Mouse (Mus musculus) brain, embryonic 14.5 days (tissue): ENCODE measurements around the gene Slc25a19.

Source experiments
- CTCF ChIP-seq: fragments of 200-500 bp; IDR thresholded peaks from 2 replicates; pipeline ENCODE4 v1.5.1; 2012; ENCODE audit warnings: inconsistent platforms, mild to moderate bottlenecking, moderate library complexity, borderline replicate concordance; ENCODE audit not compliant: insufficient read depth, insufficient read length; ENCODE audit errors: extremely low read depth
- POLR2A ChIP-seq: fragments of 200-500 bp; IDR thresholded peaks from 2 replicates; pipeline ENCODE4 v1.6.1; 2012; ENCODE audit warnings: mild to moderate bottlenecking, inconsistent platforms, borderline replicate concordance; ENCODE audit not compliant: poor library complexity, insufficient read depth, insufficient read length, severe bottlenecking; ENCODE audit errors: extremely low read depth

DNA sequence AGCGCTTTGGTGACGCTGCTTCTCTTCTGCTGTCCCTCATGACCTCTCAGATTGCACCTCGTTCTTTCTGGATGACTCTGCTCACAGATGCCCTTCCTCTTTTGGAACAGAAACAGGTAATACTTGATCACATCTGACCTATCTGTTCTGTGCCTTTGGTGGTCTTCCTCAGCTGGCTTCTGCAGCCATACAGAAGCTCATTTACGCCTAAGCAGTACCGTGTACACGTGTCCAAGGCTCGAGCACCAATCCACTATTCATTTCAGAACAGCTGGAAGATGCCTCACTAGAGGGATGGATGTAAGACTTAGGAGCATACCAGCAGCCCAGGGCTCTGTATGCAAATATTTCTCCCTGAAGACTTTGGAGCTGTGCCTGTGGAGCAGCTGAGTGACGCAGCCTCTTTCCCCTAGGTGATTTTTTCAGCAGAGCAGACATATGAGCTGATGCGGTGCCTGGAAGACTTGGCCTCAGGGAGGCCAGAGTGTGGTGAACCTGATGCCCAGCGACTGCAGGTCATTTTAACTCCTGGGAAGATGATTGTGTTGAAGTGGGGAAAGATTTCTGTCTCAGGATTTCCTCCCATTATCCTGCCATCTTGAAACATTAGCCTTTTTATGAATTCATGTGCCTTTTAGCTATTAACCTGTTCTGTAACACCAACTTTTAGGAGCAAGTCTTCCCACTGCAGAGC lies 45.0 kb downstream of the Slc25a19 start:
- TF ChIP-seq CTCF (no peak), POLR2A (no peak)
